Mouse (Mus musculus) erythroblast, embryonic 14.5 days (primary cell): Measurements from ENCODE around the gene Gprin3.

ENCODE experiments used
- GATA1 ChIP-seq: IDR thresholded peaks from 2 replicates; pipeline ENCODE4 v1.6.1; 2012; ENCODE audit warnings: low read length, inconsistent platforms, mixed read lengths
- TAL1 ChIP-seq: IDR thresholded peaks from 3 replicates; pipeline ENCODE4 v1.6.1; 2012; ENCODE audit warnings: low read length, inconsistent platforms, mixed read lengths

DNA sequence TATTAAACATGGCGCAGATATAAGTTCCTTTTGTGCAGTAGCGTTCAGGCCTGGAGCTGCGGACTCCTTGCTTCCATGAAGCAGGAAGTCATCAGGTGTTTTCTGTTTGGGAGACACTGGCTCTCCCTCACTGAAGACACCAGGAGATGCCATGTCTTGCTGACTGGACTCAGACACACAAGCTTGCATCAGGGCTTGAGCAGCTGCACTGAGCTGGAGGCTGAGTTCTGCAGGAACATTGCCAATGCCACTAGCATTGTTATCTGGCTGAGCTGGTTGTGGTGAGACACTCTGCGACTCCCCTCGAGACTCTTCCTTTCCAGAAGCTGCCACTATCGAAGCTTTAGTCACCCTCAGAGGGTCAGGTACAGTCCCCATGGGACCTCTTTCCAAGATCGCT, 71.2 kb downstream of the Gprin3 start:
- TF ChIP-seq TAL1 (no peak), GATA1 (no peak)
